17 mouse cellular contexts compared by ENCODE assay signal in genomic region chr17:81518316-81519025, GRCm38 (mm10).
"Had no signal": no experiment of that assay in that cellular context is flagged by ENCODE, and none has a peak within 500 bp of the region (broad histone marks: within the 10 kb centered on the region; RNA-seq: fewer than 3 reads in every experiment).

No protein-coding gene starts in this region.

- H3K27ac ChIP-seq: layer of hippocampus, adult 2 months; limb, embryonic 12.5 days; liver, embryonic 14.5 days; macrophage; neural tube, embryonic 13.5 days; stomach, embryonic 15.5 days had no signal

- H3K9ac ChIP-seq: limb, embryonic 12.5 days; liver, embryonic 14.5 days; neural tube, embryonic 13.5 days; stomach, embryonic 15.5 days had no signal

- H3K36me3 ChIP-seq: limb, embryonic 12.5 days; neural tube, embryonic 13.5 days; stomach, embryonic 15.5 days had no signal

- H3K4me3 ChIP-seq: layer of hippocampus, adult 2 months; limb, embryonic 12.5 days; neural tube, embryonic 13.5 days; stomach, embryonic 15.5 days had no signal

- ATAC-seq: intestine, postnatal 0 days; lung, postnatal 0 days had no signal

- DNase-seq: kidney, adult 9 months; kidney, postnatal 10 days; kidney, postnatal 4 days; liver; lung, adult 2 months; midbrain, embryonic 14.5 days; retina, postnatal 1 day; thymus, adult 2 months; thymus, postnatal 25 days had no signal

- H3K27me3 ChIP-seq: limb, embryonic 12.5 days; neural tube, embryonic 13.5 days; stomach, embryonic 15.5 days had no signal

- H3K4me2 ChIP-seq: limb, embryonic 12.5 days; neural tube, embryonic 13.5 days; stomach, embryonic 15.5 days had no signal

- H3K9me3 ChIP-seq: limb, embryonic 12.5 days; neural tube, embryonic 13.5 days; stomach, embryonic 15.5 days had no signal
